Mouse (Mus musculus): ENCODE measurements around the gene Tnni2. TPM values are rescaled to one million over a fixed set of nuclear protein-coding genes. Genes with fewer than 3 reads are reported as not detected.
"Not testable (repeated sequence)": the region's sequence is repeated elsewhere in the genome, so short reads cannot be mapped to it uniquely, and the experiment has no call there.

The Tnni2 gene
- polyA plus RNA-seq (2012; rRNA removed): 1.7 and 2.0 TPM in 2 replicates

- no peak for DNase-seq (ENCODE audit: extremely low spot score in 1 of 2, low spot score in 1 of 2)
Measured at GRCm38 (mm10) chr7:142441585-142441984, at the start of gene Tnni2. Tnni2 (plus strand) TSS chr7:142441808.

DNA sequence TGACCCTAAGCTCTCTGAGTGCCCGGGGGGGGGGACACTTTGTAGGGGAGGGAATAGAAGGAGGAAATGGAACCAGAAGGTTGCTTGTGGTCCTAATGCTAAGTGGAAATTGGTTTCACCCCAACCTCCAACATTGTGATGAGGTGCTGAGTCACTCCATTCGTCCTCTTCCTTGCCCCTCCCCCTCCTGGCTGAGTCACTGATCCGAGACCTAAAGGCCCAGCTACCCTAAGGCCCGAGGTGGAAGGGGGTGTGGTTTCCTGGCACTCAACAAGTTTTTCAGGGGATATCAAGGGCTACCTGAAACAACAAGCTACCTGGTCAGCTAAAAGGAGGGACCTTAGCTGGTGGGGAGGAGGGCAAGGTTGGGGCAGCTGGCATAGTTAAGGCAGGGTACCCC lies 48.4 kb upstream of the Tnni2 start:
- DNase-seq (ENCODE audit: extremely low spot score in 1 of 2, low spot score in 1 of 2): no peak

- DNase-seq (ENCODE audit: extremely low spot score in 1 of 2, low spot score in 1 of 2): no peak
Measured at GRCm38 (mm10) chr7:142394261-142395190, 47.1 kb upstream of the Tnni2 start.

DNA sequence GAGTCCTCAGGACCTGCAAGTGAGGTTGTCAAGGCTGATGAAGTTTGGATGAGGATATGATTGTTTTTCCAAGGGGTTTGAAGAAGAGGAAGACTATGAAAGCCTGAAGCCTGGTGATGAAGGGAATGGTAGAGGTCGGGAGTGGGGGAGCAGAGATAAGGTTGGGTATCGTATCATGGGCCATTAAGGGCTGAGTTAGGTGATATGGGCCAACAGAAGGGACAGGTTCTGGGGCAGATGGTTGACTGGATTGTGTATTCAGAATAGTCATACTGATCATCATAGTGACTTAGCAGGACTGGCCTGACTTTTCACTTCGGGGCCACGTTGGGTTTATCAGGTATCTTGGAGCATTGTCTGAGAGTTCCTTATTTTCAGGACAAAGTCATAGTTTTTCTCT lies 46.1 kb upstream of the Tnni2 start:
- no peak for DNase-seq (ENCODE audit: extremely low spot score in 1 of 2, low spot score in 1 of 2)

- no peak for DNase-seq (ENCODE audit: extremely low spot score in 1 of 2, low spot score in 1 of 2)
Measured at GRCm38 (mm10) chr7:142396611-142397010, 45.0 kb upstream of the Tnni2 start.

- DNase-seq (ENCODE audit: extremely low spot score in 1 of 2, low spot score in 1 of 2): no peak
Measured at GRCm38 (mm10) chr7:142398052-142398451, 43.6 kb upstream of the Tnni2 start.

GRCm38 (mm10) chr7:142399250-142399649 lies 42.4 kb upstream of the Tnni2 start:
- DNase-seq (ENCODE audit: extremely low spot score in 1 of 2, low spot score in 1 of 2): no peak

DNA sequence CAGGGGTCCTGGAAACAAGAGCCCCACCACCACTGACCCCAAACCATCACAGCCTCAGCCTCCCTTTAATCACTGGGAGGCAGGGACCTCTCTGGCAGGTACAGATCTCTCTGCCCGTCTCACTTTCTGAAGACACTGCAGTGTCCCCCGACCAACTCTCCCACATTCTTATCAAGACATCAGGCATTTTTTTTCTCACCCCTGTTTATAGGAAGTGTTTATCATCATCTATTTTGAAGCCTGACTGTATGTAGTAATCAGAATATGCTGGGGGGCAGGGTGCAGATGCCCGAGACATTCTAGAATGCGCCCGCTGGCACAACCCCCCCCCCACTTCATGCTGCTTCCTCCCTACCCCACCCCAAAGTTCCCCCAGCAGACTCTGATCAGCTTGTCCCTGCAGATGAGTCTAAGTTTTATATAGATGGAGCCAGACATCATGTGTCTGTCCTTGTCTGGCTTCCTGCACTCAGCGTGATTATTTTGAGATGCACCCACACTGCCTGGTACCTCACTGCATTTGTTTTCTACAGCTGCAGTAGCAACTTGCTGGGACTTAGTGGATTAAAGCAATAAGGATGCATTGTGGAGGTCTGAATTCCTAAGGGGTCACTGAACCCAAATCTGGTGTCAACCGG lies 41.4 kb upstream of the Tnni2 start:
- DNase-seq (ENCODE audit: extremely low spot score in 1 of 2, low spot score in 1 of 2): peak in 1 of 2 experiments; percentile 59

DNA sequence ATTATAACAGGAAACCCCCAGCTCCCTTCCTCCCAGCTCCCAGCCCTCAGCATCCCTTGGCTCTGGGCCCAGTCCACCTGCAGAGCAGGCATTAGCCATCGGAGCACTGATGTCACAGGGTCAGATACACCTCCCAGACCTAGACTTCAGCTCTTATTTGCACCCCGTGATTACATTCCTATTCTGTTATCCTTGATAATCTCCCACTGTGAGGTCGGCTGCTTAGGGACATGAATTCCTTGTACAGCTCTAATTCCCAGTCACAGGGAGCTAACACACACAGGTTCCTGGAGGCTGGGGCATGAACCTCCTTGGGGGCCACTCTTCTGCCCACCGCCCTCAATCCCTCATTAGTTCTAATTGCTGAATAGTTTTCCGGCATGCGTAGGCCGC lies 40.9 kb upstream of the Tnni2 start:
- DNase-seq (ENCODE audit: extremely low spot score in 1 of 2, low spot score in 1 of 2): no peak

GRCm38 (mm10) chr7:142403591-142403990 lies 38.0 kb upstream of the Tnni2 start:
- DNase-seq (ENCODE audit: extremely low spot score in 1 of 2, low spot score in 1 of 2): no peak

DNA sequence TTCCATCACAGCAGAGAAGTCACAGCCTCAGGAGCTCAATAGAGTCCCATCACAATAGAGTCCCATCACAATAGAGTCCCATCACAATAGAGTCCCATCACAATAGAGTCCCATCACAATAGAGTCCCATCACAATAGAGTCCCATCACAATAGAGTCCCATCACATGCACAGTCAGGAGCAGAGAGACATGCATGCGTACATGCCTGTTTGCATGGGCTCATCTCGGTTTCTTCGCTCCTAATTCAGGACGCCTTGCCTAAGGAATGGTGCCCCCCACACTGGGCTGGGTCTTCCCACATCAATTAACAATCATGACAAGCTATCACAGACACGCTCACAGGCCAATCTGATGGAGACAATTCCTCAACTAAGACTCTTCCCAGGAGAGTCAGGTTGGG lies 36.5 kb upstream of the Tnni2 start:
- DNase-seq (ENCODE audit: extremely low spot score in 1 of 2, low spot score in 1 of 2): not testable (repeated sequence)

- DNase-seq (ENCODE audit: extremely low spot score in 1 of 2, low spot score in 1 of 2): no peak
Measured at GRCm38 (mm10) chr7:142407935-142408334, 33.7 kb upstream of the Tnni2 start.

DNA sequence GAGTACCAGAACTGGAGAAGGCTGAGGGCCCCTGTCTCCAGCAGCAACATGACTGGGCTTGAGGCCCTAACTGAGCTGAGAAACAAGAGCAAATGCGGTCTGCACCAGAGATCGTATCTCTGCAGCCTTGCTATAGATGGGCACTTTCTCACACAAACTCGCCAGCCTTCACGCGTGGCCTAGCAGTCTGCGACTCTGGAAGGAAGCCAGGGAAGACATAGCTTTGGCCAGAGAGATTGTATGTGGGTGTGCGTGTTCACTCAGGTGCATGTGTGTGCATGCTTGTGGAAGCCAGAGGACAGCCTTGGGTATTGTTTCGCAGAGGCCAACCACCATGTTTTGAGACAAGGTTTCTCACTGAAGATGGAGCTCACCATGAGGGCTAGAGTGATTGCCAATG lies 32.9 kb upstream of the Tnni2 start:
- no peak for DNase-seq (ENCODE audit: extremely low spot score in 1 of 2, low spot score in 1 of 2)

DNA sequence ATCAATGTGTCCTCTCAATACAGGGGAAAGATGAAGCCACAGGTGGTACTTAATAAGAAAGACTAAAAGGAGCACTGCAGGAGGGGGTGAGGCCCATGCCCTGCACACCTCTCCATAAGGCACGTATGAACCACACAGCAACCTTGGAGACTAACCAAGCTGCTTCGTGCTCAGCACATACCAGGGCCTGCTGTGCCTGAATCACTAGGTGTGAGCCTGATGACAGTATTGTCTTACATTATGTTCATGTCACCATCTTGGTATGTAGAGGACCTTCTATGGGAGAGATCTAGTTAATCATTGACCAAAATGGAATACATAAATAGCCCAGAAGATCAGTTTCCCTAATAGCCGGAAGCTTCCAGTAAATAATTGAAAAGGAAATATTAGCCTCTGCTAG lies 32.0 kb upstream of the Tnni2 start:
- no peak for DNase-seq (ENCODE audit: extremely low spot score in 1 of 2, low spot score in 1 of 2)

DNA sequence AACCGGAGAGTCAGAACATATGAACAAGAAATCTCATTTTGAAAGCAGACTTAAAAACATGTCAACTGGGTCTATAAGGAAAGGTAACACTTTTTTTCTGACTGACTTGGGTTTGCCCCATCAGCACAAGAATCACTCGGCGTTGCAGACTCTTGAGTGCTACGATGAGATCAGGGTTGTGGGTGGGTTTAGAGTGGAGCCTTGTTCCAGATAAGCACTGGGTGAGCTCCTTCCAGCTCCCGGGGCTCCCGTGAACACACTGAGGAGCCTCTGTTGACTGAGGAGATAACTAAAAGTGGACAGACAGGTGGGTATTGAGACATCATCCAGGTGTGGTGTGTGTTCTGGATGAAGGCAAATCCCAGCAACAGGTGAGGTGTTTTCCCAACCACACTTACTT lies 28.3 kb upstream of the Tnni2 start:
- no peak for DNase-seq (ENCODE audit: extremely low spot score in 1 of 2, low spot score in 1 of 2)

- no peak for DNase-seq (ENCODE audit: extremely low spot score in 1 of 2, low spot score in 1 of 2)
Measured at GRCm38 (mm10) chr7:142415314-142415713, 26.3 kb upstream of the Tnni2 start.

DNA sequence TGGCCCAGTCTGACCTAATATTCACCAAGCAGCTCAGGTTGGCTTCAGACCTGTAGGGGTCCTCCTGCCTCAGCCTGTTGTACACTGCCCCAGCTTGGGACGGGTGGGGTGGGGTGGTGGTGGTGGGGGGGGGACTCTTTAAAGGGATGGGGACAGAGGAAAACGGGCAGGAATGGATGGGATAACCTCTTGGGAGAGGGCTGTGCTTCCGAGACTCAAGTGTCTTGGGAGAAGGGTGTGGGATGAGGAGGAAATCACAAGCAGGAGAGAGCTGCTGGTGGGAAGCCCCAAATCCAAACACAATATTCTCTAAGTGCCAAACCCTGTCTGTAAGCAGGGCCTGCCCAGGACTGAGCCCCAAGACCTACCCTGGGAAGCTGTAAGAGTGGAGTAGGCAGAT lies 25.4 kb upstream of the Tnni2 start:
- no peak for DNase-seq (ENCODE audit: extremely low spot score in 1 of 2, low spot score in 1 of 2)

DNA sequence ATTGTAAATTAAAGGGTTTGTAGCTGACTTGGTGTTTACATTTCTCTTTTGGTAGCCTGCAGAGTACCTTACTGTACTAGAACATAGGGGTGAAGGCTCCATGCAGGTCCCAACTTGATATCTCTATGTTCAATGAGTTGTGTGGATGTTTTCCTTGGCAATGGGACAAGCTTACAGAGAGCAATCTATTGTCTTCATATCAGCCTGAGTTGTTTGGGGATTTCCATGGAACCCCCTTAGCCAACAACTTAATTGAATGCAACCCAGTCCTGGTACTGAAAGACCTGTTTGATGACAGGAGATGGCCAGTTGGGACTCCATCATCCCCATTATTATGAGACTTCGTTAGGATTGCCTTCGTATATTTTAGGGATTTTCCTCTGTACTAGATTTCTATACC lies 23.6 kb upstream of the Tnni2 start:
- no peak for DNase-seq (ENCODE audit: extremely low spot score in 1 of 2, low spot score in 1 of 2)

DNA sequence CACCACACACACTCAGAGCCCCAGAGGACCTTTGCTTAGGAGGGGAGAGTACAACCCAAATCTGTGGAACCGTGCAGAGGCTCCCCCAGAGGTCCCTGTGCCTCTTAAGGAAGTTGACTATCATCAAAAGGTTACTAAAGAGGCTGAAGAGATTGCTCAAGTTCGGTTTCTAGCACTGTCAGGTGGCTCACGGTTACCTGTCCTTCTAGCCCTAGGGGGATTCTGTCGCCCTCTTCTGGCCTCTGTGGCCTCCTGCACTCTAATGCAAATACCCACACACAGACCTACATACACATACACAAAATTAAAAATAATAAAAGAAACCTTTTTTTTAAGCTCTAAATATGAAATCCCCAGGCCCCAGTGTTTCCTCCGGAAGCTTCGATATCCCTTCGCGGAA lies 22.9 kb upstream of the Tnni2 start:
- DNase-seq (ENCODE audit: extremely low spot score in 1 of 2, low spot score in 1 of 2): no peak

DNA sequence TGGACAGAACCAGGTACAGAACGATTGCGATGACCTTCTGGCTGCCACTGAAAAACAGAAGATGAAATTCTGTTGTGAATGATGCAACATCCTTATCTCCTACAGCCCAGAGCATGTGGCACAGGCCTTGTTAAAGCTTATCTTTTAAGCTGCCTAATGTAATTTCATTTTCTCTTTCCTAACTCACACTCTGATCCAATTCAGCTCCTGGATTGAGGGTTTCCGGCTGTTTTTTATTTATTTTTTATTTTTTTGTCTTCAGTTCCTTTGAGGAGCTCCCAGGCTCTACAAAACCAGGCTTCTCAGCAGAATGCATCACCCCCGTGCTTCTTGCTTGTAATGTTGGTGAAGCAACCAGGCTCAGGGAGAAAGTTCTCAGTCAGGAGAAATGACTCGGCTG lies 21.7 kb upstream of the Tnni2 start:
- DNase-seq (ENCODE audit: extremely low spot score in 1 of 2, low spot score in 1 of 2): no peak

- no peak for DNase-seq (ENCODE audit: extremely low spot score in 1 of 2, low spot score in 1 of 2)
Measured at GRCm38 (mm10) chr7:142421826-142422225, 19.8 kb upstream of the Tnni2 start.

- DNase-seq (ENCODE audit: extremely low spot score in 1 of 2, low spot score in 1 of 2): no peak
Measured at GRCm38 (mm10) chr7:142425641-142426213, 15.9 kb upstream of the Tnni2 start.

All from frontal cortex, adult 2 months (tissue).